Mouse (Mus musculus): Measurements from ENCODE around the gene Cxcl1. TPM values are rescaled to one million over a fixed set of nuclear protein-coding genes. Genes with fewer than 3 reads are reported as not detected.

Gene Cxcl1
- polyA plus RNA-seq, 1 experiment, result not detected

DNA sequence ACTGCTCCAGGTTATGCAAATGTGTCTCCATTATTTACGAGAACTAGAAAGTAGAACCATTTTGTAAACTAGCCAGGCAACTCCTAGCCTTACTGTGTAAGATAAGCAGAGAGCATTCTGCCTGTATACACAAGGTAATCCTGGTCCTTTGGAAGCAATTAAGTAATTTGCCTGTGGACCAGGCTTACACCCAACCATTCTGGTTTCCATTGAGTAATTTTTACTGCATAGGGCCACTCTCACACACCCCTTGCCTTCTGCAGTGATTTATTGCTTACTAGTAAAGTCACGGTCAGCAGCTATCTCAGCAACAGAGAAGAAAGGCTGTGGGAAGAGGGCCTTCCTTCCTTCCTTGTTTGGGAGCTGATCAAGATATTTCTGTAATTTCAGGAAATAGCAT, 45.7 kb downstream of the Cxcl1 start:
- no peaks in the 10 kb centered on the region for H3K9me3 ChIP-seq (ENCODE audit: control insufficient read depth, low read length)
- peaks cover 1% of the 10 kb centered on the region for H3K4me1 ChIP-seq (ENCODE audit: control insufficient read depth)
- no peaks in the 10 kb centered on the region for H3K36me3 ChIP-seq (ENCODE audit: control insufficient read depth)
- TF ChIP-seq TAL1 (IDR thresholded peaks at IDR 0.05; ENCODE audit: low read length) (no peak), GATA1 (IDR thresholded peaks at IDR 0.05; ENCODE audit: low read length) (no peak)
- H3K27me3 ChIP-seq (ENCODE audit: control insufficient read depth), result no peaks in the 10 kb centered on the region
- no peak overlapping the region for H3K4me3 ChIP-seq (replicated peaks)

Other genes starting within 250 kb of the Cxcl1 start
- gene Cxcl5, start 131.9 kb upstream of the Cxcl1 start, polyA plus RNA-seq (2012), result not detected in 2 replicates
- 0.03 TPM in 1 of 2 replicates, not detected in the other for gene Ppbp, start 122.7 kb upstream of the Cxcl1 start, polyA plus RNA-seq (2012)
- gene Pf4, start 118.8 kb upstream of the Cxcl1 start, polyA plus RNA-seq (2012), result 0.14 and 0.38 TPM in 2 replicates
- 0.04 and 0.07 TPM in 2 replicates for gene Cxcl3, start 105.1 kb upstream of the Cxcl1 start, polyA plus RNA-seq (2012)
- not detected in 2 replicates for gene Cxcl15, start 96.7 kb upstream of the Cxcl1 start, polyA plus RNA-seq (2012)
- 0.78 and 0.82 TPM in 2 replicates for gene Cxcl2, start 12.6 kb downstream of the Cxcl1 start, polyA plus RNA-seq (2012)
- gene Mthfd2l, start 39.9 kb downstream of the Cxcl1 start, polyA plus RNA-seq (2012), result 0.08 and 0.19 TPM in 2 replicates
- not detected in 2 replicates for gene Epgn, start 136.2 kb downstream of the Cxcl1 start, polyA plus RNA-seq (2012)
- not detected in 2 replicates for gene Ereg, start 183.4 kb downstream of the Cxcl1 start, polyA plus RNA-seq (2012)
- not detected in 2 replicates for gene Areg, start 248.4 kb downstream of the Cxcl1 start, polyA plus RNA-seq (2012)

Measured in erythroblast, embryonic 14.5 days (primary cell).